Mouse (Mus musculus) adrenal gland, postnatal 14 days (tissue): ENCODE results near the gene Itln1. TPM values are rescaled to one million over a fixed set of nuclear protein-coding genes. Genes with fewer than 3 reads are reported as not detected.

Experiments used
- total RNA-seq: library from RNA; stranded (reverse); gene quantifications from 2 replicates; pipeline ENCODE4 v1.2.3, GENCODE M21; 2021

Itln1 gene
- total RNA-seq, 1 experiment from 2014 or later = not detected

Other genes starting within 250 kb of the Itln1 start
- 36.5 and 37.2 TPM in 2 replicates for gene Usp21, start 247.3 kb downstream of the Itln1 start, total RNA-seq
- gene Ufc1, start 240.3 kb downstream of the Itln1 start, total RNA-seq = 128 and 133 TPM in 2 replicates
- gene Dedd, start 206.1 kb downstream of the Itln1 start, total RNA-seq = 33.7 and 36.1 TPM in 2 replicates
- 62.1 and 62.8 TPM in 2 replicates for gene Nit1, start 189.6 kb downstream of the Itln1 start, total RNA-seq
- gene Pfdn2, start 189.6 kb downstream of the Itln1 start, total RNA-seq = 140 and 148 TPM in 2 replicates
- 3.1 and 5.1 TPM in 2 replicates for gene Klhdc9, start 174.5 kb downstream of the Itln1 start, total RNA-seq
- gene Nectin4, start 165.2 kb downstream of the Itln1 start, total RNA-seq = 0.11 TPM in 2 replicates
- gene Arhgap30, start 146.3 kb downstream of the Itln1 start, total RNA-seq = 3.4 and 13.3 TPM in 2 replicates
- 49.6 and 69.1 TPM in 2 replicates for gene Usf1, start 124.0 kb downstream of the Itln1 start, total RNA-seq
- gene Tstd1, start 116.4 kb downstream of the Itln1 start, total RNA-seq = 2.6 and 11.3 TPM in 2 replicates
- gene F11r, start 97.8 kb downstream of the Itln1 start, total RNA-seq = 59.6 and 66.3 TPM in 2 replicates
- 7.3 and 9.7 TPM in 2 replicates for gene Alyref2, start 31.8 kb downstream of the Itln1 start, total RNA-seq
- 0.48 and 1.3 TPM in 2 replicates for gene Cd244a, start 23.9 kb upstream of the Itln1 start, total RNA-seq
- 0.85 and 6.1 TPM in 2 replicates for gene Ly9, start 72.1 kb upstream of the Itln1 start, total RNA-seq
- gene Slamf7, start 117.7 kb upstream of the Itln1 start, total RNA-seq = 0.74 and 2.7 TPM in 2 replicates
- gene Cd48, start 146.7 kb upstream of the Itln1 start, total RNA-seq = 2.6 and 7.7 TPM in 2 replicates
- 0.30 and 1.5 TPM in 2 replicates for gene Slamf1, start 231.8 kb upstream of the Itln1 start, total RNA-seq